Mouse (Mus musculus) thymus, postnatal 25 days (tissue): ENCODE measurements at regions not wholly inside any gene's neighbourhood (a gene's known extent, or its start where the extent isn't known, plus 50 kb on each side); places are given as distances from the start of the nearest gene placed in this dataset.

Experiments used
- DNase-seq: peaks from one replicate; pipeline ENCODE4 v3.0.0; 2022

GRCm38 (mm10) chr6:53134410-53134809 lies 66.0 kb upstream of the Jazf1 start:
- no peak for DNase-seq

- no peak for DNase-seq
Observed at GRCm38 (mm10) chr6:53130717-53131330, 62.4 kb upstream of the Jazf1 start.

GRCm38 (mm10) chr6:53126776-53127175 lies 58.3 kb upstream of the Jazf1 start:
- no peak for DNase-seq

- DNase-seq = no peak
Observed at GRCm38 (mm10) chr6:53124800-53125450, 56.5 kb upstream of the Jazf1 start.

GRCm38 (mm10) chr6:53120385-53120784 lies 52.0 kb upstream of the Jazf1 start:
- DNase-seq = no peak
